Mouse (Mus musculus) gastrocnemius, adult 2 months (tissue): ENCODE results near the gene Rnf220. TPM values are rescaled to one million over a fixed set of nuclear protein-coding genes. Genes with fewer than 3 reads are reported as not detected.
A peak's percentile ranks its signal among the peaks of the same experiment; 100 is the strongest.

Experiments
- DNase-seq: peaks from one replicate; pipeline ENCODE4 v3.0.0; 2022
- H3K27ac ChIP-seq: fragments of 200-600 bp; 2 replicates; pipeline ENCODE4 v1.8.1; 2022; ENCODE audit warnings: mild to moderate bottlenecking
- H3K4me3 ChIP-seq: fragments of 200-600 bp; 2 replicates; pipeline ENCODE4 v1.8.1; 2022; ENCODE audit warnings: mild to moderate bottlenecking, moderate library complexity
- CTCF ChIP-seq: fragments of 200-600 bp; IDR thresholded peaks from 2 replicates; pipeline ENCODE4 v1.8.1; 2022; ENCODE audit warnings: antibody characterized with exemption, mild to moderate bottlenecking, moderate library complexity
- intact Hi-C: fragments of 180-260 bp; cut with DNase I; formaldehyde crosslinking; loops from one replicate; pipeline ENCODE4 v1.15.1; 2025
- total RNA-seq, 2 experiments: library from RNA; stranded (reverse); gene quantifications; 2 replicates each; pipeline ENCODE4 v1.2.3; 2021

Gene Rnf220
- total RNA-seq, 2 experiments from 2014 or later, result 50.2 to 51.4 TPM

DNA sequence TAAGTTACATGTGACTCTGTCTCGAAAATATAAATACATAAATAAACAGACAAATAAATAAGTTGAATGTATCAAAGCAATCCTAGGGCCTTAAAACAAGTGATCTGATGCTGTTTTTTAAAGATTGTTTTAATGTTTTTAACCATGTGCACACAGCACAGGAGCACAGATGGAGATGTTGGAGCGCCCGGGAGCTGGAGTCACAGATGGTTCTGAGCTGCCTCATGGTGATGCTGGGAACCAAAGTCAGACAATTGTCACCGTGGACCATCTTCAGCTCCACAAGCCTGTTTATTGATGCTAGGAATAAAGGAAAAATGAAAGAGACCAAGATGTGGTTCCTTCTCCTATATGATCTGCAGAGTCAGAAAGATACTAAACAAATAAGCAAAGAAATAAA lies 21.4 kb upstream of the Rnf220 start:
- no peak overlapping the region for H3K27ac ChIP-seq
- TF ChIP-seq CTCF, result no peak
- no peak overlapping the region for H3K4me3 ChIP-seq
- no peak for DNase-seq
- intact Hi-C loops, result no loop called here

DNA sequence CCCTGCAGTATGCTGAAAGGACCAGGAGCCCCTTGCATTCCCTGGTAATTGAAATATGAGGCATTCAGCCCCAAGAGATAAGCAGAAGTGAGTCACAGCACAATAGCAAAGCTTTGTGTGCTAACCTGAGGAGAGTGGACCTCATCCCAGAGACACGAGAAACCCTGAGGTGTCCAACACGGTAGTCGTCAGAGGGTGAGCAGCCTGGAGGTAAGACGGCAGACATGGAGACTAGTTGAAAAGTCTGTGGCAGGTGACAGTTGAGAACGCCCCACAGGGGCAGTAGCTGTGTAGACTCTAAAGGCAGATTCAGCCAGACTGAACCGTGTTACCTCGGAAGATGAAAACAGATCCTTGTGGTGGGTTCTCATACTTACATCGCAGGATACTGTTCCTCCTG lies 2.2 kb upstream of the Rnf220 start:
- intact Hi-C loops, result loop anchor here (10.0 kb wide), 1 partner anchor 174 kb away; no protein-coding TSS in a partner anchor
- Histone ChIP-seq H3K4me3 (no peak overlapping the region), H3K27ac (no peak overlapping the region)
- no peak for TF ChIP-seq CTCF
- DNase-seq, result no peak

DNA sequence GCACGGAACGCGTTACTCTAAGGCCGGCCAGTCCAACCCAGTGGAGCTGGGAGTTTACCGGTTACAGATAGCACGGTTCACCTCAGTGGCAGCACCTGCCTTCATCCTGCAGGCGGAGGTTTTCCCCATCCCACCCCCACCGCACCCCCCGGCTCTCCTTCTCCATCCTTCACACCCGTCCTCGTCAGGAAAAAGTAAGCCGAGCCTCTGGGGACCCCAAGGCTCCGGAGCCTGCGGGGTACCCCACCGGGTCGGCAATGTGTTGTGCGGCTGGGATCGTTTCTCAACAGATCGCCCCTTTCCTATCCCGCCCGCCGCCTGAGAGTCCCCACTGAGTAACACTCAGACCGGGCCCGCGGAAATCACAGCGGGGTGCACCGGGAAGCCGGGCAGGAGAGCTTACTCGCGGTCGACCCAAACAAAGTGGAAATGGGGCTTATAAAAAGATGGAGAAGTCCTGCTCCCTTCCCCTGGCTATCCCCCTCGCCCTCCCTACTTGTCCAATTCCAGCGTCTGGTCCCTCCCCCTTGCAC lies 917 bp downstream of the Rnf220 start:
- intact Hi-C loops, result loop anchor here (10.0 kb wide), 1 partner anchor 171 kb away; no protein-coding TSS in a partner anchor
- Histone ChIP-seq H3K27ac (peak overlapping the region; percentile 82), H3K4me3 (peak overlapping the region; percentile 79)
- TF ChIP-seq CTCF, result no peak
- peak; percentile 23 for DNase-seq

DNA sequence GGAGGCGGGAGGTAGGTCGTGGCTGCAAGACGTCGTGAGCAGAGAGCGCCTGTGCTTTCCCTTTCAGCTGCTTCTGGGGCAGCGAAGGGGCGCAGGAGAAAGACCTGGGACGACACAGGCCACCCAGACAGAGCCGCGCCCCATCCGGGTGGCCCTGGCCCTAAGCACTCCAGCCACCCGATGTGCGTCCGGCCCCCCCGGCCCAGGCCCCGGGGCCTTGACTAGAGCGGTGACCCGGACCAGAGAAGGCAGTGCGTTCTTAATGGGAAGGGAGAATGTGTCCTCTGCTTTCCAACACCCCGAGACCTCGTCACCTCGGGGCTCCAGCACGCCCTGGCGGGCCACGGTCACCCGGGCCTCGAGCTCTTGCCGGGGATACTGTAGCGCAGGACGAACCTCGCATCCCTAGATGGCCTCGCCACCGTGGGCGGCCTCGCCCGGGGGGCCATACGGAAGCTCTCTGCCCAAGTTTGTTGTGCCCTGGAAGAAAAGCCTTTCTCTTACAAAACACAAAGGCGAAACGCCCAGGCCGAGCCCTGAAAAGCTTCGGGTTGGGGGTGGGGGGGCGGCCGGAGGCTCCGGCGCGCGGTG lies 1.8 kb downstream of the Rnf220 start:
- peak overlapping the region; percentile 79 for H3K4me3 ChIP-seq
- no peak for TF ChIP-seq CTCF
- intact Hi-C loops, result loop anchor here (10.0 kb wide), 1 partner anchor 170 kb away; no protein-coding TSS in a partner anchor
- H3K27ac ChIP-seq, result peak overlapping the region; percentile 82
- DNase-seq, result peak; percentile 57

DNA sequence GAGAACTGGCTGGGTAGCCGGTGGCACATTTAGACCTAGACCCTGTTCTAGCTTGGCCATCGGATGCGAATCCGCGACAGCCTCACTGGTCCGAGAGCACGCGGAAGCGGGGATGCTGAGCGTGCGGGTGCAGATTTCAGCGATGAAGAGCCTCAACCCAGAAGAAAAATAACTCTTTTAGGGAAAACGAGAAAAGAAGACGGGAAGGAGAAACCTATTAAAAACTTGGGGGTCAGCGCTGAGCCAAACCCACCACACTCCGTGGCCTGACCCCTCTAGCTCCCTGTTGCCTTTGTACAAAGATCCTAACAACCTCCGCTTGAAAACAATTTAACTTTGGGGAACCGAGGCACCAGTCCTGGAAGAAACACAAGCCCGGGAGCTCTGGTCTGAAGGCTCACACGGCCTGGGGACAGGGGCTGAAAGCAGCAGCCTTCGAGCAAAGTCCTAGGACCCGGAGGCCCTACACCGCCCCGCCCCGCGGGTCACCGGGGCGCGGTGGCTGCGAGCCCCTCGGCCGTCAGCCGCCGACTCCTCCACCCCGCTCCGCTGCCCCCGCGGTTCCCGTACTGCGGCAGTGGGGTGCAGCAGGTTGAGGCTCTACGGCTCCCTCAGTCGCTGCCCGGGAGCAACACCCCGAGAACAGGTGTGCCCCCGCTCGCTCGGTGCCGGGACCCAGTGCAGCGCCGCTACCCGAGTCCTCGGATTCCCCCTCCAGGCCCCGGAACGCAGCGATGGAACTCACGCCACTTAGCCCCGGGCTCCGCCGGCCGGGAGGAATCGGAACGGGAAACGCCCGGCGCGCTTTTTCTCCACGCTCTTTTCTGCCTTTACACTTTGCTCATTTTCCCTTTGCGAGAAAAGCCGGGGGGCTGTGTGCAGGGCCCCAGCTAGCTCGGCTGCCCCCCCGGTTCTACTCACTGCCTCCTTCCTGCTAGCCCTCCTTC lies 2.7 kb downstream of the Rnf220 start:
- Histone ChIP-seq H3K27ac (peak overlapping the region; percentile 82), H3K4me3 (peak overlapping the region; percentile 79)
- intact Hi-C loops, result loop anchor here (10.0 kb wide), 1 partner anchor 169 kb away; no protein-coding TSS in a partner anchor
- no peak for TF ChIP-seq CTCF
- DNase-seq, result peak; percentile 47

DNA sequence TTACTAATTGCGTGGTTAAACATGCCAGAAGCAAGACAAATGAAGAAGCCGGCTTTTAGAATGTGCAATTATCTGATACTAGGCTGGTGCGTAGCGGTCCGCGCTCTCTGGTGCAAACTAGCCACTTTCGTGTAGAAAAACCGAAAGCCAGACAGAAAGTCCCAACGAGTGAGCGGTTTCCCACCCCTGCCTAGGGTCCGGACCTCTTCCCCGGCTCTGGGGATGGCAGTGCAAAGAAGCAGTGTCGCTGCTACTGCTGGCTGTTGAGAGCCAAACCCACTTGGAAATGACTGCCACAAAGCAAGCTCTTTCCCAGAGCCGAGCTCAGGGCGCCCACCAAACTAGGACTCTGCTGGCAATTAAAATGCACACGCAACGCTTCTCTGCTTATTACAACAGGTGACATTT lies 3.7 kb downstream of the Rnf220 start:
- peak overlapping the region; percentile 79 for H3K4me3 ChIP-seq
- H3K27ac ChIP-seq, result no peak overlapping the region; the same call in 1 of the 2 replicates
- intact Hi-C loops, result loop anchor here (10.0 kb wide), 1 partner anchor 168 kb away; no protein-coding TSS in a partner anchor
- peak; percentile 21 for DNase-seq
- TF ChIP-seq CTCF, result no peak

DNA sequence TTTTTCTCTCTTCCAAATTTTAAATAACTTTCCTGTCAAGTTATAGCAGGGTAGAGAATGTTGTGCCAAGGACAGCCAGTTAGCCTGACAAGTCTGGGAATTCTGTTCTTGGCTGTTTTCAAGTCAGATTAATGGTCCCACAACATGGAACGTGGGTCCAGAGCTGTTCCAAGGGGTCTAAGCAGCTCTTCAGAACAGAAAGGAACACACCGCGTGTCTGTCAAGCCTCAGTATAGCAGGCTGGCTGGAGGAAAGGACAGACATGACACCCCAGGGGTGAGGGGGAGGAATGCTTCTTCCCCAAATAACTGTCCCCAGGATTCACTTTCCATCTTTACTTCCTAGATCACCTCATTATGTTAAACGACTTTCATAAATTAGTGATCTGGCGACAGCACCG lies 5.0 kb downstream of the Rnf220 start:
- TF ChIP-seq CTCF, result no peak
- intact Hi-C loops, result loop anchor here (10.0 kb wide), 1 partner anchor 167 kb away; no protein-coding TSS in a partner anchor
- no peak for DNase-seq
- Histone ChIP-seq H3K4me3 (no peak overlapping the region), H3K27ac (no peak overlapping the region)

DNA sequence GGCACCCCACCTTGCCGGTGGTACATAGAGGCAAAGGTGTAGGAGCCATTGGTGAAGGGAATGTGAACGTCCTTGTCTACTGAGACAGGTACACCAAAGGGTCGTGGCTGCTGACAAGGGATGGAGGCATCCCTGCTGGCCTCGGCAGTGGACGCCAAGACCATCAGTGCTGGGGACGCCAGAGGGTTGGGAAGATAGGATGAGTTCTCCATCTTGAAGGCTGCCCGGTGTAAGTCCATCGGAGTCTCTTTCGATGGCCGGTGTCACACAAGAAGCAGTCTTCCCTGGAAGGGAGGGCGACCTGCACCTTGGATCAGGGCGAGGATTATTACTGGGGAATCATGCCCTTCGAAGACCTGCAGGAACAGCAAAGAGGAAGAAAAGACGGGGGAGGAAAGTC lies 6.9 kb downstream of the Rnf220 start:
- intact Hi-C loops, result loop anchor here (10.0 kb wide), 2 partner anchors 165 to 185 kb away; no protein-coding TSS in a partner anchor
- Histone ChIP-seq H3K27ac (no peak overlapping the region), H3K4me3 (no peak overlapping the region)
- TF ChIP-seq CTCF, result no peak
- DNase-seq, result no peak

DNA sequence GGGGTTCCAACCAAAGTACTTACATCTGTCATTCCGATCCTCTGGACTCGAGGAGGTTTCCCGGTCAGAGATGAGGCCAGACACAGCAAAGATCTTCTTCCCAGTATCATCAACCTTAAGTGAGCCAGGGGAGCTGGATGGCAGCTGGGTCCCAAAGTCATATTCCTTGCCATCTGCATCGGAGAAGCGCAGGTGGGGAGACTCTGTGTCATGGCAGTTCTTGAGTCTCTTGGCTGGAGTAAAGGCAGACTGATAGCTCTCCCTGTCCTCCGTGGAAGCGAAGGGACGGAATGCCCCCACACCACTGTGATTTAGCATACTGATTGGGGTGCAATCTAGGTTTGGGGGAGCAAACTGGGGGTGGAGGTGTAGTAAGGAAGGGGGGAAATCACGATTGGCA lies 7.3 kb downstream of the Rnf220 start:
- Histone ChIP-seq H3K4me3 (no peak overlapping the region), H3K27ac (no peak overlapping the region)
- TF ChIP-seq CTCF, result no peak
- intact Hi-C loops, result loop anchor here (10.0 kb wide), 1 partner anchor 185 kb away; no protein-coding TSS in a partner anchor
- DNase-seq, result no peak

DNA sequence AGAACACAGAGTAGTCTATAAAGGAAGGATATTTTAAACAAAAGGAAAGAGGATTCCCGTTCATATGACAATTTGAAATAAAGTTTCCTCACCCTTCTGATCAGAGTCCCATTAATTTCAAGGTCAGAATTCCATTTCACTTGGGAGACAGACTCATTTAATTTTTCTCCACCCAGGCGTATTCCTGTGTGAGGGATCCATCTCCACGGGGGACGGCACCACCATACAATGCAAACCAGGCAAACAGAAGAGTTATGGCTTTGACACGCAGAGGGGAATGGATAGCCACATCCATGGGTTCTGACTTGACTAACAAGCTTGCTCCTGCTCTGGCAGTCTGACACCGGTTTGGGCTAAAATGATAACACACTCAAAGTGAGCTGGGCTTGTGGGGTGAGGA lies 9.4 kb downstream of the Rnf220 start:
- no peak for DNase-seq
- TF ChIP-seq CTCF, result no peak
- intact Hi-C loops, result loop anchor here (10.0 kb wide), 1 partner anchor 187 kb away; no protein-coding TSS in a partner anchor
- H3K4me3 ChIP-seq, result no peak overlapping the region
- no peak overlapping the region for H3K27ac ChIP-seq

DNA sequence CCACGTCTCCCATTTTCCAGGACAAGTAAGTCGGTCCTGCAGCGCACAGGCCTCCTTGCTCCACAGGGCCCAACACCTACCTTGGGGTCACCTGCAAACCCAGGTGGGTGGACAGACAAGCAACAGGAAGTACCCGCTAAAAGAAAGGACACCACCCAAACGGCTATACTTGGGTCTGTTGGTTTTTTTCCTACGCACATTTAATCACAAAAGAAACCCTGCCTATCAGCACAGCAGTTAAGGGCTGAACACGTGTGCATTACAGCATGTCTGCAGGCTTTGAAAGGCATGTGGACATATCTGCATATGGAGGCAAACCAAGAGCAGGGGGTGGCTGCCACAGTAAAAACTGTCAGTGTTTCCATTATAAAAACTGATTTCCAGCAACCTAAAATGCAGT lies 10.7 kb downstream of the Rnf220 start:
- DNase-seq, result no peak
- intact Hi-C loops, result loop anchor here (10.0 kb wide), 1 partner anchor 189 kb away; no protein-coding TSS in a partner anchor
- H3K4me3 ChIP-seq, result no peak overlapping the region
- no peak overlapping the region for H3K27ac ChIP-seq
- no peak for TF ChIP-seq CTCF

DNA sequence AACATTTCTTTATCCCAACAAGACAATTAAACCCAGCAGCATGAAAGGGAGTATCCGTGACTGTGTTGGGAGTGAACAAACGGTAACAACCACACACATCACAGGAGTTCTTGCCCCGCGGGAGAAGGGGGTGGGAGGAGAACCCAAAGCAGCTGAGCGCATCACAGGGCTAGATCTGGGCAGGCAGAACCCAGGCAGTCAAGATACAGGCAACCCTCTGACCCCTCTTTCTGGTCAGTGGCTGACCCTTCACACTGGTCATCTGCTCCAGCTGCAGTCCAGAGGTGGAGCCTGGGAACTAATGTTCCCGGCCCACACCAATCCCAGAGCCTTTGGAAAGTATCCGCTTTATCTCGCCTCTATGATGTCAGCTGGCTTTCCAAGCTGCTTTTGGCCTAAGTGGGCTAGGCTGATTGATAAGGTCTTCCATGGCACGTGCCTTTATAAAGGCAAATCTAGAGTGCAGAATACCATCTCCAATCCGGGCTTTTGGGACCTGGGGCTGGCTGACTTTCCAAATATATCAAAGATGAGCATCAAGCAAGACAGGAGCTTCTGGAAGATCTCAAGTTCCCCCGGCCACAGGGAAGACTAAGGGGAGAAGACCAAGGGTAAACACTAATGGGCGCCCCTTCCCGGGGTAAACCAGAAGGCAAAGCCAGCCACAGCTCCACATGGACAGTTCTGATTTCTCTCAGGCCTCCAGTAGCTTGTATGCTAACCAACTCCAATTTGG lies 11.6 kb downstream of the Rnf220 start:
- H3K4me3 ChIP-seq, result peak overlapping the region; percentile 81
- H3K27ac ChIP-seq, result peak overlapping the region; percentile 72

More for the DNA sequence above, 11.6 kb downstream of the Rnf220 start:
- no peak for TF ChIP-seq CTCF
- intact Hi-C loops, result loop anchor here (10.0 kb wide), 1 partner anchor 190 kb away; no protein-coding TSS in a partner anchor
- DNase-seq, result no peak
